Mouse (Mus musculus) bone marrow, adult 2 months (tissue): Measurements from ENCODE around the gene Sipa1l1.

Experiments
- CTCF ChIP-seq: fragments of 200-500 bp; IDR thresholded peaks from 2 replicates; pipeline ENCODE4 v1.5.1; 2011; ENCODE audit warnings: low read length, control low read depth; ENCODE audit not compliant: control insufficient read depth, insufficient read depth
- POLR2A ChIP-seq: fragments of 200-500 bp; IDR thresholded peaks from 2 replicates; pipeline ENCODE4 v1.6.1; 2011; ENCODE audit warnings: low read depth, mild to moderate bottlenecking, control low read depth, low read length, borderline replicate concordance; ENCODE audit not compliant: control insufficient read depth

GRCm38 (mm10) chr12:82187178-82187839 is 18.2 kb downstream of the Sipa1l1 start:
- no peak for TF ChIP-seq CTCF
- no peak for TF ChIP-seq POLR2A
